Mouse (Mus musculus): ENCODE results near the gene Spag17. TPM values are rescaled to one million over a fixed set of nuclear protein-coding genes. Genes with fewer than 3 reads are reported as not detected.

The Spag17 gene
- polyA plus RNA-seq, 1 experiment from 2014 or later = 0.52 TPM

GRCm38 (mm10) chr3:100106736-100107135 is 221.5 kb downstream of the Spag17 start:
- ATAC-seq (ENCODE audit: low read depth) = no peak
- Histone ChIP-seq H3K9ac (replicated peaks; ENCODE audit: low read depth, low read length) (no peak overlapping the region), H3K4me1 (ENCODE audit: control insufficient read depth, insufficient read depth, low read length) (no peaks in the 10 kb centered on the region), H3K4me2 (ENCODE audit: low read depth, low read length) (no peak overlapping the region), H3K9me3 (ENCODE audit: control insufficient read depth, low read length) (no peaks in the 10 kb centered on the region), H3K27me3 (ENCODE audit: control insufficient read depth, insufficient read depth, low read length) (no peaks in the 10 kb centered on the region), H3K27ac (ENCODE audit: low read depth, low read length) (no peak overlapping the region), H3K36me3 (ENCODE audit: control insufficient read depth, insufficient read depth, low read length) (no peaks in the 10 kb centered on the region), H3K4me3 (ENCODE audit: low read depth, low read length) (no peak overlapping the region)
- 73% methylated on average over 2 of the region's 2 CpGs for WGBS

- WGBS = 78% methylated on average over 2 of the region's 2 CpGs
- Histone ChIP-seq H3K4me3 (ENCODE audit: low read depth, low read length) (no peak overlapping the region), H3K9ac (replicated peaks; ENCODE audit: low read depth, low read length) (no peak overlapping the region), H3K4me1 (ENCODE audit: control insufficient read depth, insufficient read depth, low read length) (no peaks in the 10 kb centered on the region), H3K27me3 (ENCODE audit: control insufficient read depth, insufficient read depth, low read length) (no peaks in the 10 kb centered on the region), H3K36me3 (ENCODE audit: control insufficient read depth, insufficient read depth, low read length) (no peaks in the 10 kb centered on the region), H3K27ac (ENCODE audit: low read depth, low read length) (no peak overlapping the region), H3K4me2 (ENCODE audit: low read depth, low read length) (no peak overlapping the region), H3K9me3 (ENCODE audit: control insufficient read depth, low read length) (no peaks in the 10 kb centered on the region)
- no peak for ATAC-seq (ENCODE audit: low read depth)
Observed at GRCm38 (mm10) chr3:100118681-100119080, 233.5 kb downstream of the Spag17 start.

GRCm38 (mm10) chr3:100121961-100122360 is 236.8 kb downstream of the Spag17 start:
- no peaks in the 10 kb centered on the region for H3K27me3 ChIP-seq (ENCODE audit: control insufficient read depth, insufficient read depth, low read length)
- no peaks in the 10 kb centered on the region for H3K9me3 ChIP-seq (ENCODE audit: control insufficient read depth, low read length)
- no peaks in the 10 kb centered on the region for H3K36me3 ChIP-seq (ENCODE audit: control insufficient read depth, insufficient read depth, low read length)
- H3K27ac ChIP-seq (ENCODE audit: low read depth, low read length) = no peak overlapping the region
- no peak overlapping the region for H3K9ac ChIP-seq (replicated peaks; ENCODE audit: low read depth, low read length)
- H3K4me2 ChIP-seq (ENCODE audit: low read depth, low read length) = no peak overlapping the region
- no peaks in the 10 kb centered on the region for H3K4me1 ChIP-seq (ENCODE audit: control insufficient read depth, insufficient read depth, low read length)
- WGBS = 80% methylated on average over 2 of the region's 2 CpGs
- no peak overlapping the region for H3K4me3 ChIP-seq (ENCODE audit: low read depth, low read length)
- no peak for ATAC-seq (ENCODE audit: low read depth)

- Histone ChIP-seq H3K4me1 (ENCODE audit: control insufficient read depth, insufficient read depth, low read length) (no peaks in the 10 kb centered on the region), H3K9ac (replicated peaks; ENCODE audit: low read depth, low read length) (no peak overlapping the region), H3K9me3 (ENCODE audit: control insufficient read depth, low read length) (no peaks in the 10 kb centered on the region), H3K4me2 (ENCODE audit: low read depth, low read length) (no peak overlapping the region), H3K27ac (ENCODE audit: low read depth, low read length) (no peak overlapping the region), H3K27me3 (ENCODE audit: control insufficient read depth, insufficient read depth, low read length) (no peaks in the 10 kb centered on the region), H3K4me3 (ENCODE audit: low read depth, low read length) (no peak overlapping the region), H3K36me3 (ENCODE audit: control insufficient read depth, insufficient read depth, low read length) (no peaks in the 10 kb centered on the region)
- WGBS = 57% methylated on average over 1 of the region's 1 CpGs
- ATAC-seq (ENCODE audit: low read depth) = no peak
Observed at GRCm38 (mm10) chr3:100122445-100122844, 237.2 kb downstream of the Spag17 start.

GRCm38 (mm10) chr3:100160682-100161445 is 275.7 kb downstream of the Spag17 start:
- peak overlapping the region; percentile 83 for H3K4me3 ChIP-seq (ENCODE audit: low read depth, low read length)
- no peak for ATAC-seq (ENCODE audit: low read depth)
- H3K27me3 ChIP-seq (ENCODE audit: control insufficient read depth, insufficient read depth, low read length) = no peaks in the 10 kb centered on the region
- peak overlapping the region; percentile 95; the same call in 1 of the 2 replicates for H3K9ac ChIP-seq (replicated peaks; ENCODE audit: low read depth, low read length)
- H3K27ac ChIP-seq (ENCODE audit: low read depth, low read length) = no peak overlapping the region
- H3K36me3 ChIP-seq (ENCODE audit: control insufficient read depth, insufficient read depth, low read length) = peaks cover 19% of the 10 kb centered on the region
- H3K4me2 ChIP-seq (ENCODE audit: low read depth, low read length) = peak overlapping the region; percentile 63
- peaks cover 15% of the 10 kb centered on the region for H3K4me1 ChIP-seq (ENCODE audit: control insufficient read depth, insufficient read depth, low read length)
- 88% methylated on average over 15 of the region's 15 CpGs for WGBS
- no peaks in the 10 kb centered on the region for H3K9me3 ChIP-seq (ENCODE audit: control insufficient read depth, low read length)

- no peaks in the 10 kb centered on the region for H3K9me3 ChIP-seq (ENCODE audit: control insufficient read depth, low read length)
- 2% methylated on average over 35 of the region's 35 CpGs for WGBS
- peak overlapping the region; percentile 93 for H3K27ac ChIP-seq (ENCODE audit: low read depth, low read length)
- peaks cover 15% of the 10 kb centered on the region for H3K4me1 ChIP-seq (ENCODE audit: control insufficient read depth, insufficient read depth, low read length)
- H3K9ac ChIP-seq (replicated peaks; ENCODE audit: low read depth, low read length) = peak overlapping the region; percentile 95
- no peaks in the 10 kb centered on the region for H3K27me3 ChIP-seq (ENCODE audit: control insufficient read depth, insufficient read depth, low read length)
- peak; percentile 2; the same call in 1 of the 2 replicates for ATAC-seq (ENCODE audit: low read depth)
- H3K36me3 ChIP-seq (ENCODE audit: control insufficient read depth, insufficient read depth, low read length) = peaks cover 16% of the 10 kb centered on the region
- H3K4me3 ChIP-seq (ENCODE audit: low read depth, low read length) = peak overlapping the region; percentile 83
- peak overlapping the region; percentile 63 for H3K4me2 ChIP-seq (ENCODE audit: low read depth, low read length)
Observed at GRCm38 (mm10) chr3:100161665-100162314, 276.6 kb downstream of the Spag17 start.

- Histone ChIP-seq H3K4me3 (ENCODE audit: low read depth, low read length) (peak within 1 kb of the TSS; percentile 83), H3K9me3 (ENCODE audit: control insufficient read depth, low read length) (no peaks in the 10 kb centered on the region), H3K27me3 (ENCODE audit: control insufficient read depth, insufficient read depth, low read length) (no peaks in the 10 kb centered on the region), H3K36me3 (ENCODE audit: control insufficient read depth, insufficient read depth, low read length) (peaks cover 12% of the 10 kb centered on the region), H3K27ac (ENCODE audit: low read depth, low read length) (peak within 1 kb of the TSS; percentile 93), H3K4me2 (ENCODE audit: low read depth, low read length) (peak within 1 kb of the TSS; percentile 84), H3K4me1 (ENCODE audit: control insufficient read depth, insufficient read depth, low read length) (peaks cover 15% of the 10 kb centered on the region), H3K9ac (replicated peaks; ENCODE audit: low read depth, low read length) (peak within 1 kb of the TSS; percentile 95)
- WGBS = under 1% methylated on average over 54 of the region's 55 CpGs
- ATAC-seq (ENCODE audit: low read depth) = peak; percentile 99
Observed at GRCm38 (mm10) chr3:100162315-100163105, 277.3 kb downstream of the Spag17 start, which contains the start of the genes Gdap2 and Wdr3. TSS of gene Gdap2 (plus strand) at chr3:100162381. TSS of gene Wdr3 (minus strand) at chr3:100162407.

GRCm38 (mm10) chr3:100163556-100163955 is 278.4 kb downstream of the Spag17 start:
- WGBS = 88% methylated on average over 2 of the region's 2 CpGs
- H3K4me3 ChIP-seq (ENCODE audit: low read depth, low read length) = no peak overlapping the region; the same call in 1 of the 2 replicates
- ATAC-seq (ENCODE audit: low read depth) = no peak
- no peaks in the 10 kb centered on the region for H3K27me3 ChIP-seq (ENCODE audit: control insufficient read depth, insufficient read depth, low read length)
- H3K4me1 ChIP-seq (ENCODE audit: control insufficient read depth, insufficient read depth, low read length) = peaks cover 15% of the 10 kb centered on the region
- H3K9ac ChIP-seq (replicated peaks; ENCODE audit: low read depth, low read length) = no peak overlapping the region
- H3K36me3 ChIP-seq (ENCODE audit: control insufficient read depth, insufficient read depth, low read length) = peaks cover 9% of the 10 kb centered on the region
- H3K27ac ChIP-seq (ENCODE audit: low read depth, low read length) = no peak overlapping the region
- 0 out of 2 replicates have a peak overlapping the region, but pooled peaks have one; percentile 84 for H3K4me2 ChIP-seq (ENCODE audit: low read depth, low read length)
- H3K9me3 ChIP-seq (ENCODE audit: control insufficient read depth, low read length) = no peaks in the 10 kb centered on the region
